8 mouse cellular contexts compared by ENCODE assay signal in genomic region chr10:128895952-128896693, GRCm38 (mm10). TPM values are rescaled to one million over a fixed set of nuclear protein-coding genes. Genes with fewer than 3 reads are reported as not detected.
DNase-seq lines count a peak whose midpoint lies in the region; ATAC-seq and TF ChIP-seq lines count a peak whose summit lies in the region.

No protein-coding gene starts in this region.

- TF ChIP-seq CTCF in left cerebral cortex, adult 2 months (IDR thresholded peaks at IDR 0.05), result no peak

- H3K9ac ChIP-seq in neural tube, embryonic 13.5 days, result peak overlapping the region; percentile 23; the same call in 1 of the 2 replicates

- no peaks in the 10 kb centered on the region for H3K36me3 ChIP-seq in neural tube, embryonic 13.5 days

- peak overlapping the region; percentile 2; the same call in 1 of the 2 replicates for H3K27ac ChIP-seq in left cerebral cortex, adult 2 months
- H3K27ac ChIP-seq in neural tube, embryonic 13.5 days (replicated peaks), result 0 out of 2 replicates have a peak overlapping the region, but pooled peaks have one; percentile 14

- no peak overlapping the region for H3K4me3 ChIP-seq in left cerebral cortex, adult 2 months
- H3K4me3 ChIP-seq in neural tube, embryonic 13.5 days, result peak overlapping the region; percentile 13

- intact Hi-C loops in left cerebral cortex, adult 2 months (cut with DNase I), result loop anchor here (1.0 to 5.0 kb wide), 3 partner anchors 51 to 165 kb away; no protein-coding TSS in a partner anchor
- intact Hi-C loops in heart, postnatal 10 days (cut with DNase I), result loop anchor here (1.0 to 5.0 kb wide), 3 partner anchors 51 to 165 kb away; no protein-coding TSS in a partner anchor

- ATAC-seq in common myeloid progenitor, adult 5-6 weeks (replicated peaks; ENCODE audit: low read depth, poor library complexity, severe bottlenecking), result peak; percentile 7; the same call in 1 of the 2 replicates
- peak; percentile 54 for ATAC-seq in neural tube, embryonic 13.5 days (ENCODE audit: low read depth)
- no peak for ATAC-seq in erythroid progenitor cell, adult 5-6 weeks (replicated peaks; ENCODE audit: low FRiP score, poor library complexity, severe bottlenecking)

- 2% methylated on average over 17 of the region's 17 CpGs for WGBS in neural tube, embryonic 13.5 days

- H3K4me1 ChIP-seq in neural tube, embryonic 13.5 days (replicated peaks), result peaks cover 26% of the 10 kb centered on the region

- DNase-seq in left cerebral cortex, adult 2 months (ENCODE audit: extremely low spot score in 1 of 2, low spot score in 2 of 2), result peak in 1 of 2 experiments; percentile 45
- no peak for DNase-seq in left cerebral cortex, adult 11 months (ENCODE audit: low spot score)
- DNase-seq in heart, postnatal 10 days, result peak; percentile 26 to 40
- peak; percentile 49 to 69 for DNase-seq in kidney, postnatal 4 days
- no peak for DNase-seq in thymus, postnatal 36 days

- H3K4me2 ChIP-seq in neural tube, embryonic 13.5 days, result peak overlapping the region; percentile 36

- no peaks in the 10 kb centered on the region for H3K9me3 ChIP-seq in neural tube, embryonic 13.5 days

- peaks cover 27% of the 10 kb centered on the region for H3K27me3 ChIP-seq in neural tube, embryonic 13.5 days

RNA-seq across cellular contexts. Expression of gene Gdf11, which starts 4.6 kb away (rescaled TPM):
- total RNA-seq in left cerebral cortex, adult 2 months (2021), result 10 to 100 TPM; 13.1 to 15.3 TPM
- total RNA-seq in common myeloid progenitor, adult 5-6 weeks (2017), result 0.39 TPM in 1 of 2 replicates, not detected in the other
- total RNA-seq in heart, postnatal 10 days (2021), result 1 to 10 TPM; 3.1 to 4.0 TPM
- 11.8 and 13.5 TPM in 2 replicates for polyA plus RNA-seq in neural tube, embryonic 13.5 days (2015; fragmentation: Nextera tagmentation; extraction: Ambion mirVana)
- 0.36 TPM in 1 of 2 replicates, not detected in the other for total RNA-seq in erythroid progenitor cell, adult 5-6 weeks (2015; ENCODE audit: low replicate concordance)
- not detected in 2 replicates for total RNA-seq in erythroid progenitor cell, adult 5-6 weeks (2017; ENCODE audit: low replicate concordance)

RNA-seq across cellular contexts. Expression of gene Cd63, which starts 4.7 kb away (rescaled TPM):
- 10 to 100 TPM; 63.7 to 73.3 TPM for total RNA-seq in left cerebral cortex, adult 2 months (2021)
- total RNA-seq in common myeloid progenitor, adult 5-6 weeks (2017), result 38.5 and 39.6 TPM in 2 replicates
- total RNA-seq in heart, postnatal 10 days (2021), result 100 to 1,000 TPM; 203 to 239 TPM
- 228 and 241 TPM in 2 replicates for polyA plus RNA-seq in neural tube, embryonic 13.5 days (2015; fragmentation: Nextera tagmentation; extraction: Ambion mirVana)
- 57.4 and 85.1 TPM in 2 replicates for total RNA-seq in erythroid progenitor cell, adult 5-6 weeks (2015; ENCODE audit: low replicate concordance)
- 17.7 and 28.4 TPM in 2 replicates for total RNA-seq in erythroid progenitor cell, adult 5-6 weeks (2017; ENCODE audit: low replicate concordance)

RNA-seq across cellular contexts. Expression of gene Rdh5, which starts 26.6 kb away (rescaled TPM):
- total RNA-seq in left cerebral cortex, adult 2 months (2021), result 1 to 10 TPM; 6.5 to 7.4 TPM
- 2.7 and 7.7 TPM in 2 replicates for total RNA-seq in common myeloid progenitor, adult 5-6 weeks (2017)
- total RNA-seq in heart, postnatal 10 days (2021), result 1 to 10 TPM; 5.9 to 9.7 TPM
- polyA plus RNA-seq in neural tube, embryonic 13.5 days (2015; fragmentation: Nextera tagmentation; extraction: Ambion mirVana), result 14.1 and 16.9 TPM in 2 replicates
- 11.7 TPM in 1 of 2 replicates, not detected in the other for total RNA-seq in erythroid progenitor cell, adult 5-6 weeks (2015; ENCODE audit: low replicate concordance)
- 20.1 TPM in 1 of 2 replicates, not detected in the other for total RNA-seq in erythroid progenitor cell, adult 5-6 weeks (2017; ENCODE audit: low replicate concordance)

RNA-seq across cellular contexts. Expression of gene Bloc1s1, which starts 27.7 kb away (rescaled TPM):
- 10 to 100 TPM; 78.8 to 80.8 TPM for total RNA-seq in left cerebral cortex, adult 2 months (2021)
- total RNA-seq in common myeloid progenitor, adult 5-6 weeks (2017), result 95.3 and 109 TPM in 2 replicates
- total RNA-seq in heart, postnatal 10 days (2021), result 100 to 1,000 TPM; 188 to 198 TPM
- polyA plus RNA-seq in neural tube, embryonic 13.5 days (2015; fragmentation: Nextera tagmentation; extraction: Ambion mirVana), result 299 and 314 TPM in 2 replicates
- total RNA-seq in erythroid progenitor cell, adult 5-6 weeks (2015; ENCODE audit: low replicate concordance), result 49.0 and 51.2 TPM in 2 replicates
- 15.5 and 37.2 TPM in 2 replicates for total RNA-seq in erythroid progenitor cell, adult 5-6 weeks (2017; ENCODE audit: low replicate concordance)

RNA-seq across cellular contexts. Expression of gene Itga7, which starts 37.5 kb away (rescaled TPM):
- 10 to 100 TPM; 13.2 to 16.3 TPM for total RNA-seq in left cerebral cortex, adult 2 months (2021)
- not detected in 2 replicates for total RNA-seq in common myeloid progenitor, adult 5-6 weeks (2017)
- 100 to 1,000 TPM; 125 to 136 TPM for total RNA-seq in heart, postnatal 10 days (2021)
- polyA plus RNA-seq in neural tube, embryonic 13.5 days (2015; fragmentation: Nextera tagmentation; extraction: Ambion mirVana), result 12.1 and 15.5 TPM in 2 replicates
- not detected in 2 replicates for total RNA-seq in erythroid progenitor cell, adult 5-6 weeks (2015; ENCODE audit: low replicate concordance)
- not detected in 2 replicates for total RNA-seq in erythroid progenitor cell, adult 5-6 weeks (2017; ENCODE audit: low replicate concordance)

Comparison
In these comparisons a context has a peak if more than half of its experiments do, and no peak if none do; other contexts are left out.
1. DNase-seq: peak in heart, postnatal 10 days (2 of 2) and kidney, postnatal 4 days (2 of 2); none in left cerebral cortex, adult 11 months (single experiment) and thymus, postnatal 36 days (0 of 2).